Mouse (Mus musculus): ENCODE data around the gene Actr8. TPM values are rescaled to one million over a fixed set of nuclear protein-coding genes. Genes with fewer than 3 reads are reported as not detected.

Gene Actr8
- total RNA-seq, 2 experiments from 2014 or later, result 24.1 to 29.7 TPM

DNA sequence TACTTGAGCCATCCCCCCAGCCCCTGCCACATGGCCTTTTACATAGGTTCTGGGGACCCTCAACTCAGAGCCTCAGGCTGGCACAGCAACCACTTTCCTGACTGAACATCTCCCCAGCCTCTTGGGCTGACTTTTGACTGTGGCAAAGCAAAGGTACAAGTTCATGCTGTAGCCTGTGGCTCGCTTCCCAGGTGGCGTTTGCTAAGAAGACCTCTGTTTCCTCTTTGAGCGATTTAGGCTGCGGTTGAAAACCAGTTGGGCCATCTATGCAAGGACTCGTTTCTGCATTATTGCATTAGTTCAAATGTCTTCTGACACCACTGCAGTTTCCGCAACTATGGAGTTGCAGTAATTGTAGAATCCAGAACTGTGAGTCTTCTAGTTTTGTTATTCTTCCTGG is 44.3 kb downstream of the Actr8 start:
- intact Hi-C loops (cut with DNase I; ENCODE audit: low total_unique reads), result no loop called here
- no peak for DNase-seq

DNA sequence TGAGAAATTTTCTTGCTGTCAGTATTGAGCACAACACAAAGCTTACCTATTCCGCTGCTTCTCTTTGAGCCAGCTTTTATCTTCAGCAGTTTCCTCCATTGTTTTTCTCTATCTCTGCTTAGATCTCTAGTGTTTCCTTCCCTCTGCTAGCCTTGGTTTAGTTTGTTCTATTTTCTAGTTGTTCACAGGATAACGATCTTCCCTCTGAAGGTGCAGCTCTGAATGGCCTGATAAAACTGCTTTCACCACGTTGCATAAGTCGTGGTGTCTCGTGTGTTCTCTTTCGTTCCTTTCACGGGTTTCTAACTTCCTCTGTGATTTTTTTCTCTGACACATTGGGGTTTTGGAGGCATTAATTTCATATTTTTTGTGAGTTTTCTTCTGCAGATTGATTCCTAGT is 46.2 kb downstream of the Actr8 start:
- intact Hi-C loops (cut with DNase I; ENCODE audit: low total_unique reads), result no loop called here
- no peak for DNase-seq

DNA sequence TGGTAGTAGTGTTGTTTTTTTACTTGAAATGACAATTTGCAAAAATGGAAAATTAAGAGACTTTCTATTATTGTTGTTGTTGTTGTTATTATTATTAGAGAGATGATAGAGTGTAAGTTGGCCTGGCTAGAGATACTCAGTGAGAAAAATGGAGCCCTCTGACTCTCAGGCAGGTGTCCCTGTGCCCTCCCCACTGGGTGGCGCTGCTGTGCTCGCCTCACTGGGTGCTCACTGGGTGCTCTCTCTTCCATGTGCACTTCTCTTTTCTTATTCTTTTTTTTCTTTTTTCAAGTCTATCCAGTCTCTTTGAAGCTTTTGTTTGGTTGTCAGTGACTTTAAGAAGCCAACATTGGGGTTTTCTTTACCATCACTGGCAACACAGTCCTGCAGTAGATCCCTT is 49.2 kb downstream of the Actr8 start:
- intact Hi-C loops (cut with DNase I; ENCODE audit: low total_unique reads), result no loop called here
- DNase-seq, result no peak

DNA sequence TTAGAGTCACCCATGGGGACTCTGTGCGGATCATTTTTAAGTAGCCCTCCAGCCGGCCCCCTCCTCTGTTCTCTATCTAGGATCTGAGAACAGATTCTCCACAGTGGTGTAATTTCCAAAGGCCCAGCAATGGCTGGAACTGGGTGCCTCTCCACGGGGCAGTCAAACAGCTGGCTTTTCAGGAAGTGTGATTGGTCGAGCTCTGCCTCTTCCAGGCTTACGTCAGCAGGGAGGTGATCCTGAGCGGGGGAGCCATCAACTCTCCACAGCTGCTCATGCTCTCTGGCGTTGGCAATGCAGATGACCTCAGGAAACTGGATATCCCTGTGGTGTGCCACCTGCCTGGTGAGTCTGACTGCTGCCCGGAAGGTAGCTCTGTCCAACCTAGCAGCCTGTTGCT is 55.3 kb downstream of the Actr8 start:
- intact Hi-C loops (cut with DNase I; ENCODE audit: low total_unique reads), result no loop called here
- DNase-seq, result peak; percentile 29

DNA sequence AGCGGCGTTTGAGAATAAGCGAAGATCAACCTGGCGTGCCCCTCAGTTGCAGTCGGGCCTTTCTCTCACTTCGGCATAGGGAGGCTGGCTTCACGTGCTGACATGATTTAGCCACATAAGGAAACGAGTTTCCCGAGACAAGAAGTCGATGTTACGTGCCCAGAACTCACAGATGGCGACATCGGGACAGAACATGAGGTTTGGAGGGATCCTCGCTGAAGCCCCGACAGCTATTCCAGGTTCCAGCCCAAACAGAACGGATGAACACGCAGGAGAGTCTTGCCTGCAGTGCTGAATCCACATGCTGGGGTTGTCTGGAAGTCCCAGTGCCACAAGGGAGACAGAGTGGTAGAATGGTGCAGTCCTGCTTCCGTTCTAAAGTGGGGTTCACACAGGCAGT is 60.3 kb downstream of the Actr8 start:
- intact Hi-C loops (cut with DNase I; ENCODE audit: low total_unique reads), result no loop called here
- no peak for DNase-seq

DNA sequence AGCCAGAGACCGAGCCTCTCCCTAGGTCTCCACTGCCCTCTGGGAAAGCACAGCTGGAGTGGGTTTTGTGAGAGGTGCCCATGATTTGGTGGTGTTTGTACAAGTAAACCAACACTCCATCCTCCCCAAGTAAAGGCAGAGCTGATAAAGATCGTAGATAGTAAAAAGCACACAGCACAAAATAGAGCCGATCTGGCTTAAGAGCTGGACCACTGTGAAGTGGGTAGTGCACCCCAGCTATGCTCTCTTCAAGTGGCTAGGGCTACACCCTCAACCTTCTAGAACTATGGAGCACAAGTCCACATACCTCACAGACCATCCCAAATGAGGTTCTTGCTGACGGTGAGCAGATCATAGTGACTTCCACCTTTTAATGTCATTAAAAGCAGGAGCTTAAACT is 61.3 kb downstream of the Actr8 start:
- intact Hi-C loops (cut with DNase I; ENCODE audit: low total_unique reads), result no loop called here
- no peak for DNase-seq

DNA sequence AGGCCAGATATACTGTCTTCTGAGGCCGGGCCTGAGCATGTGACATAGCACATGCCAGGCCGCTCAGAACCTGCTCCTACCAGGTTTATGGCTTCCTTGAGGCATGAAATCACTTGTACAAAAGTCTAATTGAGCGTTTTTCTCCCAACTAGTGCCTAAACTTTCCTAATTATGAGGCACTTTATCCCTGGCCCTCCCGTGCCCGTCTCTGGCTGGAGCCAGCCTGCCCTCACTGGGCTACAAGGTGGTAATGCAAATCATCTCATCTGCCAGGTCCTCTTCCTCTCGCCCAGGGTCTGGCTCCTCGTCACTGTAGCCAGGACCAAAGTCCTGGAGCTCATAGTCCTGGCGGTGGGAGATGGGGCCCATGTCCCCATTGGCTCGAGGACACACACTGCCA is 63.7 kb downstream of the Actr8 start:
- intact Hi-C loops (cut with DNase I; ENCODE audit: low total_unique reads), result no loop called here
- DNase-seq, result no peak

DNA sequence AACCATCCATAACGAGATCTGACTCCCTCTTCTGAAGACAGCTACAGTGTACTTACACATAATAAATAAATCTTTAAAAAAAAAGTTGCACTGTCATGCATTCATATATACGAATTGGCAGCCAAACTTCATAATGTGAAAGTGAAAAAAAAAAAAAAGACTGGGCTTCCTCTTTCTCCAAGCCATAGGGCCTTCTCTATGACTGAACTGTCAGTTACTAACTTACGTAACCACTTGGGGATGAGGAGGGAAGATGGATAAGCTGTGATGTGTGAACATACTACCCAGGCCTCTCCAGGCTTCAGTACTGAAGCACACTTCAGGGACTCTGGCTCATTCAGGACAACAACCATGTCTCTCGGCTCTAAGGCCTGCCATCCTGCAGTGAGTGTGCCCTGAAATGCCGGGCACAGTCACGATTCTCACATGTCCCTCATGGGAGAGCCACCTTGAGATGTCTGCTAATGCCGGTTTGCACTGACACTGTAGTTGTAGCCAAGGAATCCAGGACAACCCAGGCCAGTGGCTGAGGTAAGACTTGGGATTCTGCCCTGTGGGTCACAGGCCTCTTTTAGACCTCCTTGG is 65.3 kb downstream of the Actr8 start:
- no peak for DNase-seq
- intact Hi-C loops (cut with DNase I; ENCODE audit: low total_unique reads), result no loop called here

DNA sequence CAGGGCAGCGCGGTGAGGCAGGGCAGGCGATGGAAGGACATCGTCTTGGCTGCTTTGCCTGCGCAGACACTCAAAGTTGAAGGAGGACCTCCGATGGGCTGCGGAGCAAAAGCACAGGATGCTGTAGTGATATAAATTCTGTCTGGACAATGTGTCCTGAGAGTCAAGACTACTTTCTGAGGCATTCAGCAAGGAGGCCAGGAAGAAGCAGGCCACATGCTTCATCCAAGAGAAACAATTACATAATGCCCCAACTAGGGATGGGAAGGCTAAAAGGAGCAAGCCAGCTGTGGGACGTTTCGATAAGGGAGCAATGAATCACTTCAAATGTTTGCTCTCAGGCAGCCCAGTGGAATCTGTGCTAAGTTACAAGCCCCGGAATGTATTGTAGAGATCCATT is 67.1 kb downstream of the Actr8 start:
- intact Hi-C loops (cut with DNase I; ENCODE audit: low total_unique reads), result no loop called here
- no peak for DNase-seq

DNA sequence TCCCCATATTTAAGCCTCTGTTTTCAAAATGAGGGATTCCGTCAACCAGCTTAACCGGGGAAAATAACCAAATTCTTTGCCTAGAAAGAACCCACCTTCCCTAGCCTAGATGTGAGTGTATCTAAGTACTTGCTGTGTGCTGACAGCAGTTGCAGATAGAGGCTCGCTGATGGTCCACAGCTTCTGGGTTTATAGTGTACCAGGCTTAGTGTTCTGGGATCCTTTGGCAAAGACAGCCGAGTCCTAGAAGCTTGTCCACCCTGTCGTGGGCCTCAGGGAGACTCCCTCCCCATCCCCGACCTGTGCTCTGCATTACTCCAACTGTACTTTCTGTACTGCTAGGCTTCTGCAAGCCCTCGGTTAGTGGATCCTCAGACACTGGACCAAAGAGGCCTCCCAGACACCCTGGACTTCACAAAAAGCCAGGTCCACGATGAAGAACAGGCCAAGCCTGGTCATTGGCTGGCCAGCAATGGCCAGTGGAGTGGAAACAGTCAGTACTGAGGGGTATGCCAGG is 67.6 kb downstream of the Actr8 start:
- no peak for DNase-seq
- intact Hi-C loops (cut with DNase I; ENCODE audit: low total_unique reads), result no loop called here

DNA sequence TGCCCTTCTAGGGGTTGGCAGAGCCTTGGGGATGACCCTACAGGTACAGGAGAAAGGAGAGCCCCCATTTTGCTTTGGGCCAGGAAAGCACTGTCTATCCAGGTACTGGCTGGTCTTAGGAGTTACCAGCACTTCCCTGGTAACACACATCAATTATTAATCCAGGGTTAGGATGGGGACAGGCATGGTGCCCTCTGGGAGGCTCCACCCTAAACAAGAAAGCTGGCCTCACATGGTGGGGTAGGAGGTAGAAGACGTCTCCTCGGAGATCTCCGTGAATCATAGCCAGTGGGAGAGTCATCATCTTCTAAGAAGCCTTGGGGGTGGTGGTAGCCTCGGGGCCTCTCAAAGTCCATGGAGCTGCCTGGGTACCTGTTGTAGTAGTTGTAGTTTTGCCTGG is 68.8 kb downstream of the Actr8 start:
- intact Hi-C loops (cut with DNase I; ENCODE audit: low total_unique reads), result no loop called here

DNA sequence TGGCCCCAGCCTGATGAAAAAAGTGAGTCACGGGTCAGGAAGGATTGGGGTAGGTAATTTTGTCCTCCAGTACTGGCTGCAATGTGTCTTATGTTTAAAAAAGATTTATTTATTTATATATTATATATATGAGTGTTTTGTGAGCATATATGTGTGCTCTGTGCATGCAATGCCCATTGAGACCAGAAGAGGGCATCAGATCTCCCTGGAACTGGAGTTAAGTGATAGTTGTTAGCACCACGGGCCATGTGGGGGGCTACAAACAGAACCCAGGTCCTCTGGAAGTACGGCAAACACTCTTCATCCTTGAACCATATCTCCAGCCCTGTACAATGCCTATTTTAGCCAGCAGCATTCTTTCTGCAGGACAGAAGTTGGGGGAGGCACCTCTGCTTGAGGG is 69.9 kb downstream of the Actr8 start:
- intact Hi-C loops (cut with DNase I; ENCODE audit: low total_unique reads), result no loop called here
- no peak for DNase-seq

More for the DNA sequence above, 68.8 kb downstream of the Actr8 start:
- DNase-seq, result no peak

DNA sequence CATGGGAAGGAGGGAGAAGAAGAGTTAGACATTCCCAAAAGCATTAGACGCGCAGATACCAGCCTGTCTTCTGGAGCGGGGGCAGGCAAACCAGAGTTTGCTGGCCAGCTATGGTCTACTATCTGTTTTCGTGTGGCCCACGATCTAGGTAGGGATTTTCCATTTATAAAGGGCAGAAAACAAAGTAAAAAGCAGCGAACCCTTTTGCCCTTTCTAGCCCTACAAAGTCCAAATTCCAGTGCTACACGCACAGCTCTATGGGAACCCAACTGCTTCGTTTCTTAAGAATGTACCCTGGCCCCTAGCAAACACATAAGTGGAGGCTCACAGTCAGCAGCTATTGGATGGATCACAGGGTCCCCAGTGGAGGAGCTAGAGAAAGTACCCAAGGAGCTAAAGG is 72.1 kb downstream of the Actr8 start:
- intact Hi-C loops (cut with DNase I; ENCODE audit: low total_unique reads), result no loop called here
- DNase-seq, result no peak

DNA sequence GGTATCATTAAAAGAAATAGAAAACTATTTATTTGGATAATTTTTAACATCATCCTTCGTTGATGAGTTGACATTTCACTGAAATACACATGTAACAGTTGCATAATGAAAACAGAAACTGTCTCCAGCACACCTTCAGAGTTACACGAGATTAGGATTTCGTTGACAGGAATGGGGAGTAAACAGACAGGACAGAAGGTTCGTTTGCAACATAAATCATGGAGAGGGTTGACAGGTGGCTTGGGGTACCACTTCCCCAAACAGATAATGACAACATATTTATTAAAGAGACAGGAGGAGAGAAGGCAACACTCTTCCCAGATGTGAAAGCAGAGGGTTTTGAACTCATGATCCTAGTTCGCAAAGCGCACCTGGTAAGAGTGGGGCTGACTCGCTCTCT is 76.8 kb downstream of the Actr8 start:
- no peak for DNase-seq
- intact Hi-C loops (cut with DNase I; ENCODE audit: low total_unique reads), result no loop called here

Small RNA genes within 50 kb of the gene (microRNA-seq; reads per million reads assigned to microRNA genes)
- gene Mir6947, result 0 to 0.50 reads per million in 2 experiments

Other genes with a start within 250 kb of the Actr8 start
- gene Selenok, start 10.0 kb upstream of the Actr8 start, total RNA-seq (2021), result 10 to 100 TPM; 55.1 to 60.3 TPM
- gene Il17rb, start 30.6 kb downstream of the Actr8 start, total RNA-seq (2021), result under 1 TPM in 1 of 2 experiments, not detected in 1; 0.10 TPM
- gene Chdh, start 30.7 kb downstream of the Actr8 start, total RNA-seq (2021), result under 1 TPM; 0.20 to 0.49 TPM

Measured in gastrocnemius, postnatal 14 days (tissue).